Mouse (Mus musculus) CH12.LX (cell line): ENCODE measurements around the gene Tmem74b. TPM values are rescaled to one million over a fixed set of nuclear protein-coding genes. Genes with fewer than 3 reads are reported as not detected.

Experiments used
- DNase-seq: peaks from one replicate; pipeline ENCODE4 v3.0.0-alpha.2; 2013; ENCODE audit errors: extremely low read depth
- H3K27ac ChIP-seq: 2 replicates; pipeline ENCODE4 v1.5.1; 2012; ENCODE audit warnings: low read depth, mild to moderate bottlenecking, control low read depth, moderate library complexity; ENCODE audit not compliant: insufficient read depth
- H3K27me3 ChIP-seq: replicated peaks from 2 replicates; pipeline ENCODE3; 2012; ENCODE audit warnings: inconsistent platforms
- H3K36me3 ChIP-seq, 2 experiments: replicated peaks in 1 of 2; 2 replicates each; pipeline versions ENCODE3 to v1.6.1; 2012; ENCODE audit warnings: inconsistent platforms in 1 of 2, low read length in 1 of 2, mild to moderate bottlenecking in 1 of 2, mixed read lengths in 1 of 2, moderate library complexity in 1 of 2; ENCODE audit not compliant: control insufficient read depth in 1 of 2, insufficient read depth in 1 of 2
- H3K4me1 ChIP-seq, 2 experiments: 2 replicates each; pipeline ENCODE4 v1.6.1; 2012; ENCODE audit warnings: inconsistent platforms in 1 of 2, moderate library complexity in 1 of 2; ENCODE audit not compliant: insufficient read depth in 2 of 2, control insufficient read depth in 1 of 2
- H3K4me2 ChIP-seq: 2 replicates; pipeline ENCODE4 v1.6.1; 2012; ENCODE audit warnings: low read depth, mild to moderate bottlenecking, control low read depth; ENCODE audit not compliant: poor library complexity, insufficient read depth, severe bottlenecking
- H3K4me3 ChIP-seq, 3 experiments: fragments of 150-350 bp in 1 of 3; sonication (generic) in 1 of 3; replicated peaks in 1 of 3; 2 replicates each; pipeline versions ENCODE3 to v1.5.1; 2011 to 2012; ENCODE audit warnings: low read depth in 2 of 3, low read length in 2 of 3, mild to moderate bottlenecking in 2 of 3, moderate library complexity in 2 of 3, control low read depth in 1 of 3, improper control_type of control experiment in 1 of 3, inconsistent platforms in 1 of 3, mixed read lengths in 1 of 3; ENCODE audit not compliant: poor library complexity in 1 of 3
- H3K79me2 ChIP-seq: replicated peaks from 2 replicates; pipeline ENCODE4 v1.6.1; 2012; ENCODE audit warnings: mild to moderate bottlenecking, moderate library complexity; ENCODE audit not compliant: control insufficient read depth, poor library complexity, insufficient read depth, severe bottlenecking; ENCODE audit errors: extremely low read depth
- H3K9ac ChIP-seq: 2 replicates; pipeline ENCODE4 v1.6.1; 2012; ENCODE audit warnings: low read depth, mild to moderate bottlenecking, control low read depth, moderate library complexity; ENCODE audit not compliant: insufficient read depth
- H3K9me3 ChIP-seq: replicated peaks from 2 replicates; pipeline ENCODE3; 2012; ENCODE audit warnings: low read length, inconsistent platforms, mixed read lengths
- CTCF ChIP-seq, 2 experiments: IDR thresholded peaks in 1 of 2; conservative IDR thresholded peaks in 1 of 2; 2 replicates each; pipeline ENCODE4 v1.5.1; 2011 to 2012; ENCODE audit warnings: low read depth in 2 of 2, low read length in 2 of 2, improper control_type of control experiment in 1 of 2, inconsistent platforms in 1 of 2, mild to moderate bottlenecking in 1 of 2, moderate library complexity in 1 of 2
- ELF1 ChIP-seq: IDR thresholded peaks from 2 replicates; pipeline ENCODE4 v1.6.1; 2014; ENCODE audit warnings: low read depth, mild to moderate bottlenecking, inconsistent platforms, low read length, improper control_type of control experiment
- EP300 ChIP-seq: IDR thresholded peaks from 2 replicates; pipeline ENCODE4 v1.6.1; 2011; ENCODE audit warnings: low read length, improper control_type of control experiment
- GABPA ChIP-seq: IDR thresholded peaks from 2 replicates; pipeline ENCODE4 v1.6.1; 2012; ENCODE audit warnings: low read depth, low read length, improper control_type of control experiment, inconsistent platforms; ENCODE audit not compliant: insufficient replicate concordance
- HCFC1 ChIP-seq: IDR thresholded peaks from 2 replicates; pipeline ENCODE4 v1.6.1; 2012; ENCODE audit warnings: low read depth, mild to moderate bottlenecking, inconsistent platforms, low read length, improper control_type of control experiment
- IRF4 ChIP-seq: IDR thresholded peaks from 2 replicates; pipeline ENCODE4 v1.6.1; 2014; ENCODE audit warnings: low read depth, mild to moderate bottlenecking, inconsistent platforms, low read length, improper control_type of control experiment
- MAFK ChIP-seq: IDR thresholded peaks from 2 replicates; pipeline ENCODE4 v1.6.1; 2011; ENCODE audit warnings: low read length, improper control_type of control experiment; ENCODE audit not compliant: insufficient replicate concordance
- MAZ ChIP-seq: IDR thresholded peaks from 2 replicates; pipeline ENCODE4 v1.6.1; 2012; ENCODE audit warnings: low read depth, mild to moderate bottlenecking, inconsistent platforms, low read length, improper control_type of control experiment, moderate library complexity
- NELFE ChIP-seq: IDR thresholded peaks from 2 replicates; pipeline ENCODE4 v1.6.1; 2011; ENCODE audit warnings: low read depth, low read length, improper control_type of control experiment
- POLR2AphosphoS2 ChIP-seq: IDR thresholded peaks from 2 replicates; pipeline ENCODE4 v1.6.1; 2011; ENCODE audit warnings: low read depth, low read length, improper control_type of control experiment
- SMC3 ChIP-seq: IDR thresholded peaks from 2 replicates; pipeline ENCODE4 v1.6.1; 2011; ENCODE audit warnings: low read depth, low read length, improper control_type of control experiment
- TCF12 ChIP-seq: IDR thresholded peaks from 2 replicates; pipeline ENCODE4 v1.6.1; 2014; ENCODE audit warnings: low read depth, mild to moderate bottlenecking, inconsistent platforms, low read length, improper control_type of control experiment
- dilution Hi-C: fragments of 300-500 bp; cut with MboI; formaldehyde crosslinking; loops from 2 replicates; pipeline ENCODE4 v1.14.3; 2020; ENCODE audit warnings: low sequenced_read_pairs; ENCODE audit not compliant: extremely low pct_unique_long_range_greater_than_20kb, extremely low pct_ligation_motif_present
- in situ Hi-C: fragments of 300-500 bp; cut with MboI; formaldehyde crosslinking; loops from 3 replicates; pipeline ENCODE4 v1.14.3; 2019; ENCODE audit warnings: low sequenced_read_pairs, low pct_ligation_motif_present, low pct_unique_long_range_greater_than_20kb, mixed read lengths
- polyA plus RNA-seq: library from polyadenylated mRNA; unstranded; fragments of >175 nt; gene quantifications from 2 replicates; pipeline ENCODE4 v1.2.1, GENCODE M21; 2012; ENCODE audit warnings: low read depth; ENCODE audit not compliant: insufficient read length
- total RNA-seq, 2 experiments: library from RNA; depleted of rRNA; stranded (reverse); fragments of 300-350 nt in 1 of 2; fragments of >200 nt in 1 of 2; gene quantifications; 2 replicates each; pipeline ENCODE4 v1.2.3; 2012 to 2014

Gene Tmem74b
- total and polyA plus RNA-seq, 3 experiments = 0.21 TPM; not detected in 2

- TF ChIP-seq MAFK (no peak), NELFE (no peak), ELF1 (no peak), CTCF (conservative IDR thresholded peaks at IDR 0.05 in 1 of 2, IDR thresholded peaks at IDR 0.05 in 1 of 2; ENCODE audit: low read depth in 2 of 2, low read length in 2 of 2) (no peak), MAZ (no peak), GABPA (no peak), HCFC1 (no peak), EP300 (no peak), IRF4 (no peak)
- Histone ChIP-seq H3K4me2 (no peak overlapping the region), H3K9ac (no peak overlapping the region), H3K4me3 (no peak overlapping the region), H3K79me2 (no peaks in the 10 kb centered on the region), H3K27ac (no peak overlapping the region), H3K9me3 (no peaks in the 10 kb centered on the region), H3K27me3 (peaks cover 30% of the 10 kb centered on the region), H3K4me1 (peaks cover 3 to 13% of the 10 kb centered on the region in 2 experiments; a peak in 3 of 4 replicates), H3K36me3 (no peaks in the 10 kb centered on the region)
- in situ Hi-C loops = no loop called here
- no peak for DNase-seq
- dilution Hi-C loops = no loop called here
Measured at GRCm38 (mm10) chr2:151757451-151757850, 55.6 kb downstream of the Tmem74b start.

DNA sequence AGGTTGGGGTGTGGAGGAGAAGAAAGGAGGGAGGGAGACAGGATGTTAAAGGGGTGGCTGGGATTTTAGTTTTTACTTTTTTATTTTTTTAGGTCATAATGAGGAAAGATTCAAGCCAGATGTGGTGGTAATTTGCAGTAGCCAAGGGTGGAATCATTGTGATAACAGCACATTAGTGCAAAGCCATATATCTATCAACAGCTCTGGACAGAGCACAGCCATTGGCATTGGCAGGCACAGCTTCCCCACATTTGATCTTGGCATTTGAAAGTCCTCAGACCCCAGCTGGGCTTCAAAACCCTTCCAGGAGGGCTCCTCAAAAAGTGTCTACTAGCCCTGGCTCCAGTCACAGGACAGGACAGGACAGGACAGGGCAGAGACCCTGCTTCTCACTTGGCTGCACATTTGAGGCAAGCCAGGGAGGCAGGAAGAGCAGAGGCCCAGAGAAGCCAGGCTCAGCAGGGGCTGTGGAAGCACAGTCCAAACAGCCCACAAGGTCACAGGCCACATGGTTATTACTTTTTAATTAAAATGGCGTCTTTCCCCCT is 57.1 kb downstream of the Tmem74b start:
- no peaks in the 10 kb centered on the region for H3K79me2 ChIP-seq
- H3K27ac ChIP-seq = no peak overlapping the region
- dilution Hi-C loops (no loop called here), in situ Hi-C loops (no loop called here)
- no peak for DNase-seq
- H3K9ac ChIP-seq = no peak overlapping the region
- H3K4me1 ChIP-seq = peaks cover 3 to 13% of the 10 kb centered on the region in 2 experiments; a peak in 3 of 4 replicates
- no peak for TF ChIP-seq MAFK
- TF ChIP-seq POLR2AphosphoS2 = no peak
- TF ChIP-seq TCF12 = no peak
- TF ChIP-seq SMC3 = no peak
- peaks cover 20% of the 10 kb centered on the region for H3K27me3 ChIP-seq
- no peaks in the 10 kb centered on the region for H3K36me3 ChIP-seq
- no peak overlapping the region for H3K4me2 ChIP-seq
- H3K9me3 ChIP-seq = no peaks in the 10 kb centered on the region
- no peak overlapping the region for H3K4me3 ChIP-seq

Other genes with a start within 250 kb of the Tmem74b start
- gene 4921509C19Rik, start 225.9 kb upstream of the Tmem74b start, total RNA-seq (2012; rRNA removed) = not detected in 2 replicates
- not detected in 2 replicates for gene 4921509C19Rik, start 225.9 kb upstream of the Tmem74b start, total RNA-seq (2014; rRNA removed)
- not detected in 2 replicates for gene 4921509C19Rik, start 225.9 kb upstream of the Tmem74b start, polyA plus RNA-seq
- 165 and 191 TPM in 2 replicates for gene Nsfl1c, start 207.8 kb upstream of the Tmem74b start, total RNA-seq (2012; rRNA removed)
- gene Nsfl1c, start 207.8 kb upstream of the Tmem74b start, total RNA-seq (2014; rRNA removed) = 84.8 and 87.8 TPM in 2 replicates
- 231 and 263 TPM in 2 replicates for gene Nsfl1c, start 207.8 kb upstream of the Tmem74b start, polyA plus RNA-seq
- 48.3 and 64.5 TPM in 2 replicates for gene Fkbp1a, start 159.5 kb upstream of the Tmem74b start, total RNA-seq (2012; rRNA removed)
- 71.1 and 76.5 TPM in 2 replicates for gene Fkbp1a, start 159.5 kb upstream of the Tmem74b start, total RNA-seq (2014; rRNA removed)
- gene Fkbp1a, start 159.5 kb upstream of the Tmem74b start, polyA plus RNA-seq = 369 and 388 TPM in 2 replicates
- 1.4 and 2.3 TPM in 2 replicates for gene Sdcbp2, start 129.4 kb upstream of the Tmem74b start, total RNA-seq (2012; rRNA removed)
- 1.4 and 2.4 TPM in 2 replicates for gene Sdcbp2, start 129.4 kb upstream of the Tmem74b start, total RNA-seq (2014; rRNA removed)
- gene Sdcbp2, start 129.4 kb upstream of the Tmem74b start, polyA plus RNA-seq = 0.93 and 1.1 TPM in 2 replicates
- not detected in 2 replicates for gene Snph, start 69.4 kb upstream of the Tmem74b start, total RNA-seq (2012; rRNA removed)
- gene Snph, start 69.4 kb upstream of the Tmem74b start, total RNA-seq (2014; rRNA removed) = not detected in 2 replicates
- gene Snph, start 69.4 kb upstream of the Tmem74b start, polyA plus RNA-seq = not detected in 2 replicates
- gene Rad21l, start 33.5 kb upstream of the Tmem74b start, total RNA-seq (2012; rRNA removed) = not detected in 2 replicates
- not detected in 2 replicates for gene Rad21l, start 33.5 kb upstream of the Tmem74b start, total RNA-seq (2014; rRNA removed)
- not detected in 2 replicates for gene Rad21l, start 33.5 kb upstream of the Tmem74b start, polyA plus RNA-seq
- gene Psmf1, start 42.2 kb downstream of the Tmem74b start, total RNA-seq (2012; rRNA removed) = 29.5 and 30.6 TPM in 2 replicates
- 30.8 and 32.5 TPM in 2 replicates for gene Psmf1, start 42.2 kb downstream of the Tmem74b start, total RNA-seq (2014; rRNA removed)
- 51.2 and 59.7 TPM in 2 replicates for gene Psmf1, start 42.2 kb downstream of the Tmem74b start, polyA plus RNA-seq
- not detected in 2 replicates for gene Rspo4, start 140.9 kb downstream of the Tmem74b start, total RNA-seq (2012; rRNA removed)
- gene Rspo4, start 140.9 kb downstream of the Tmem74b start, total RNA-seq (2014; rRNA removed) = not detected in 2 replicates
- not detected in 2 replicates for gene Rspo4, start 140.9 kb downstream of the Tmem74b start, polyA plus RNA-seq
- gene Angpt4, start 209.2 kb downstream of the Tmem74b start, total RNA-seq (2012; rRNA removed) = 0.04 TPM in 1 of 2 replicates, not detected in the other
- gene Angpt4, start 209.2 kb downstream of the Tmem74b start, total RNA-seq (2014; rRNA removed) = not detected in 2 replicates
- not detected in 2 replicates for gene Angpt4, start 209.2 kb downstream of the Tmem74b start, polyA plus RNA-seq